Mouse (Mus musculus) kidney, postnatal 10 days (tissue): ENCODE data around the gene Cnot8.
"Not testable (repeated sequence)": the region's sequence is repeated elsewhere in the genome, so short reads cannot be mapped to it uniquely, and the experiment has no call there.

ENCODE experiments used
- DNase-seq: peaks from one replicate; pipeline ENCODE4 v3.0.0; 2021; ENCODE audit warnings: mixed read lengths

The Cnot8 gene

GRCm38 (mm10) chr11:58103697-58104306 is at the start of gene Cnot8:
Cnot8 (plus strand) TSS chr11:58104153.
- peak; percentile 99 for DNase-seq

- DNase-seq, result peak; percentile 69
Observed at GRCm38 (mm10) chr11:58057455-58057854, 46.5 kb upstream of the Cnot8 start.

DNA sequence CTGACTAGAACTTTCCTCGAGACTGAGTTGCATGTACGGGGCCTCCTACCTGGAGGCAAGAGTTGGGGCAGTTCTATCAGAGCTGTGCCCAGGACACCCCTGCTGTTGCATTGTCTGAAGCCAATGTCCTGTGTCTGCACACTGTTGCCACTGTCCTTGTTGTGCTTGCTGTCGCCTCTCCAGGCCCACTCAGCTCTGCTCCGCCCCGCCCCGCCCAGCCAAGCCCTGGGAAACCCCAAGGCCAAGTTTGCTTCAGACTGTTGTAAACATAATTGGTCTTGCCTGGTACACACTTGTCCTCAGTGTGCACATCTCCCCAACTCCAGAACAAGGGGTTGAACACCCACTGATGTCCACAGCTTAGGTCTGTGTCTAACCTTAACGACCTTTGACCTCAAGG is 44.2 kb upstream of the Cnot8 start:
- DNase-seq, result not testable (repeated sequence)

GRCm38 (mm10) chr11:58061218-58061617 is 42.7 kb upstream of the Cnot8 start:
- not testable (repeated sequence) for DNase-seq

GRCm38 (mm10) chr11:58062586-58062985 is 41.4 kb upstream of the Cnot8 start:
- DNase-seq, result no peak

DNA sequence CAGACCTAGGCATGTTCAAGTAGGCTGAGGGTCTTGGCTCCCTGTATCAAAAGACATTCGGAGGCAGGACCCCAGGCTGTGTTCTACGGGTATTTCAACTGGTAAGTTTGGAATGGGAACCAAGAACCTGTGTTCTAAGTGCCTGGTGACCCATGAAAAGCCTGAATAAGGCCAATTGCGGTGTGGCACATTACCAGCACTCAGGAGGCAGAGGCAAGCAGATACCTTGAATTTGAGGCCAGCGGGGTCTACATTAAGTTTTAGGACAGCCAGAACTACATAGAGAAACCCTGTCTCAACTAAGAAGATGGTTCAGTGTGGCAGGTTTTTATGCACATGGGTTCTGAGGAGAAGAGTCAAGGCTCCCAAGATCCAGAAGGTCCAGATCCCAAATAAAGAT is 38.9 kb upstream of the Cnot8 start:
- no peak for DNase-seq

GRCm38 (mm10) chr11:58072978-58073377 is 31.0 kb upstream of the Cnot8 start:
- no peak for DNase-seq

DNA sequence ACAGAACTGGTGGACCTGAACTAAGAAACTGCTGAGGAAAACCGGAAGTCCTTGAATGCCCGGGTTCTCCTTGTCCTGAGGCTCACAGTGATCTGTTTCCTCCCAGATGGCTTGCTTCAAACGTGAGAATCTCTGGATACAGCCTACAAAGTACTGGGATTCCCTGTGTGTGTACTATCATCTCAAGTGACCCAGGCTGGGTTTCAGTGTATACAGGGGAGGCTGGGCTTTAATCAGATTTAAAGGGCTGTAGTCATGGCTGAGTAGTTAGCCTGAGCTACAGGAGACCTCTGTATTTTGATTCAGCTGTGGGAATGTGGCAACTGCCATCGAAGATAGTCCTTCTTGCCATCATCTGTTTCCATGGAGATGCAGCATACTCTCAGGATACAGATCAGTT is 26.7 kb upstream of the Cnot8 start:
- no peak for DNase-seq

GRCm38 (mm10) chr11:58081716-58082115 is 22.2 kb upstream of the Cnot8 start:
- DNase-seq, result no peak

- no peak for DNase-seq
Observed at GRCm38 (mm10) chr11:58092541-58092940, 11.4 kb upstream of the Cnot8 start.

- DNase-seq, result peak; percentile 48
Observed at GRCm38 (mm10) chr11:58093021-58093528, 10.9 kb upstream of the Cnot8 start, which contains the start of gene Gm12248. Gm12248 (minus strand) TSS chr11:58093134.

DNA sequence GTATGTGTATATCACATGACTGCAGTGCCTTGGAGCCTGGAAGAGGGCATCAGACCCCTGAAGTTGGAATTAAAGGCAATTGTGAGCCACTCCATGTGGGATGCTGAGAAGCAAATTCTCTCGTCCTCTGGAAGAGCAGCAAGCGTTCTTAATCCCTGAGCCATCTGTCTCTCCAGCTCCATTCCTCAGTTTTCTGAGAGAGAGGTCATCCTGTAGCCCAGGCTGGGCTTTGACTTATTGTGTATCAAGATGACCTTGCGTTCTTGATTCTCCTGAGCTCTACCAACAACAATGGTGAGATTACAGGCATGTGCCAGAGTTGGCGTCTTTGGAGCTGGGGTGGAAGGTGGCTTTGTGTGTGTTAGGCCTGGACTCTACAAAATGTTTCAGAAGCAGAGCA is 9.2 kb upstream of the Cnot8 start:
- no peak for DNase-seq

- DNase-seq, result no peak
Observed at GRCm38 (mm10) chr11:58095561-58095960, 8.4 kb upstream of the Cnot8 start.

DNA sequence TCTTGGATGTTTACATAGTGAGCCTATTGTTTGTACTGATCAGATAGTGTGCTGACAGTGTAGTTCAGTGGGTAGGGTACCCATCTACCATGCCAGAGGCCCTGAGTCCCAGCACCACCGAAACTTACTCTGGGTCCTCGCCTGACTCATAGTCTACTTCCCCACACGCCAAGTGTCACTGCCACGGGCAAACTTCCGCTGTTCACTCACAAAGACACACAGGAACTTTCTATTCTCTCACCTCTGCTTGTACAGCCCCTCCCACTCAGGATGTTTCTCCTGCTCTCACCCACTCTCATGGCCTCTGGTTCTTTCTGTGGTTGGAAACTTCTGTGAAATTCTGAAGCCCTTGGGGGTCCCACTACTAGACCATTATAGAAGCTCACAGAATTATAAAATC is 7.8 kb upstream of the Cnot8 start:
- no peak for DNase-seq

DNA sequence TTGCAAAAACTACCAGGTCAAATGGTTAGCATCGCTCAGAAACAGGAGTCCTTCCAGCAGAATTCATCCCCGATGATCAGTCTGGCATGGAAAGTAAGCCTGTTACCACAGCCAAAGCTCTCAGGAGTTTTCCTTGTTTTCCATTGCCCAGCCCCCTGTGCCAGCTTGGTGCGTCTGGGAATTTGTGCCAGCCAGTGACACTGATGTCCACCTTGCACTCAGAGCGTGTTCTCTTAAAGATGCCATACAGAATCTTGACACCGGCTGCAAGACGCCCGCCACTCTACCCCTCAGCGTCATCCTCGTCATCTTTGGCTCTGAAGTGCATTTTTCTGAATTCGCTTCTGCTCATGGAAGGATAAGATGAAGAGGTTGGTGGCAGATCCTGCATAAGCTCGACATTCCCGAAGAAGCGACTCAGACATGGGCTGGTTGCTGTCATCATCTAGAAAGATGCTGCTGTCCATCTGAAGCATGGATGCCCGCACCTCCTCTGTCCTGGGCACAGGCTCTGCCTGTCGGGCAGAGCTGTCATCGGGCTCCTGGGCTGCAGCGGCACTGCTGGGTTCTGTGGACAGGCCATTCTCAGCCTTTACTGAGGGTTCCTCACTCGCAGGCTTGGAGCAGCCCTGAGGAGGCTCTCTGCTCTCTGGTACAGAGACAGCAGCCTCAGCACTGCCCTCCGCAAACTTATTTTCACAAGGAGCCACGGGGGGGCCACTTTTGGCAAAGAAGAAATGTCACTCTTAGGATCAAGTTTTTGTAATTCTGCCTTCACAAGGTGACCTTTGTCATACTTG is 6.9 kb upstream of the Cnot8 start:
- DNase-seq, result peak; percentile 20

DNA sequence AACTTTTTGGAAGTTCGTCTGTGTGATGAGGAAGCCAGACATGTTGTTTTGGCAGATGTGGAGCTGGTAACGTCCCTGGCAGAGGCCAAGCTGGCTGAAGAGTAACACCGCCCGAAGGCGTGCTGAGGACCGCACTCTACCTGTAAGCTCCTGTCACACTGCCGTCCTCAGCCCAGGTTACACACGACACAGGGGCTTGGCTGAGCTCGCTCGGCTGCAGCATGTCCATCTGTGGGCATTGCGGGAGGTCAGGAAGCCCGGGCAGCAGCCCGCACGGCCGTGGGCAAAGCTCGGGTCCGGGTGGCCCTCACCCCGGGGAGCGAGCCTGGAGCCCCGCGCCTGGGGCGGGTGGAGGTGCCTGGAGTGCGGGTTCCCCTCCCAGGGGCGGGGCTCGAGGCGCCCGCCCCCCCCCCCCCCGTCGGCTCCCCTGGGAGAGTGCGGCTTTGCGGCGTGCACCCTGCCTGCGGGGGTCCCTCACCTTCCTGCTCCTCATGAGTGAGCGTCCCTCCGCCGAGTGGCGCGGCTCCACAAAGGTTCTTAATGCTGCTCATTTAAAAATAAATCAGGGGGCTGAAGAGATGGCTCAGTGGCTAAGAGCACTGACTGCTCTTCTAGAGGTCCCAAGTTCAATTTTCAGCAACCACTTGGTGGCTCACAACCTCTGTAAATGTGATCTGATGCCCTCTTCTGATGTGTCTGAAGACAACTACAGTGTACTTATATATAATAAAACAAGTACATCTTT is 6.2 kb upstream of the Cnot8 start:
- peak; percentile 19 for DNase-seq

GRCm38 (mm10) chr11:58098366-58098720 is 5.6 kb upstream of the Cnot8 start:
- DNase-seq, result not testable (repeated sequence)

DNA sequence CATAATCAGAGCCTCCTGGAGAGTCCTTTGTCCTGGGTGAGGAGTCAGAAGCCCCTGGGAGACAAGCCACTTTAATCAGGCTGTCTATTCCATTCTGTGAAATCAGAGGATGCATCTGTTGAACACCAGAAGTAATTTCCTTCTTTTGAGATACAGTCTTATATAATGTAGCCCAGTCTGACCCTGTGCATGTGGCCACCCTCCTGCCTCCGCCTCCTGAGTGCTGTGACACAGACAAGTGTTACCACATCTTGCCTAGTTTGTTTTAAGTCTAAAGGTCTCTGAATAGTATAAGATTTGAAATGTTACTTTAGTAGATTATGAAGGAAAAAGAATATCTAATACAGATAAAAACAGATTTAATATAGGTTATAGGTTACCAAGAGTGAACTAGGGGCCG is 3.9 kb upstream of the Cnot8 start:
- DNase-seq, result no peak

DNA sequence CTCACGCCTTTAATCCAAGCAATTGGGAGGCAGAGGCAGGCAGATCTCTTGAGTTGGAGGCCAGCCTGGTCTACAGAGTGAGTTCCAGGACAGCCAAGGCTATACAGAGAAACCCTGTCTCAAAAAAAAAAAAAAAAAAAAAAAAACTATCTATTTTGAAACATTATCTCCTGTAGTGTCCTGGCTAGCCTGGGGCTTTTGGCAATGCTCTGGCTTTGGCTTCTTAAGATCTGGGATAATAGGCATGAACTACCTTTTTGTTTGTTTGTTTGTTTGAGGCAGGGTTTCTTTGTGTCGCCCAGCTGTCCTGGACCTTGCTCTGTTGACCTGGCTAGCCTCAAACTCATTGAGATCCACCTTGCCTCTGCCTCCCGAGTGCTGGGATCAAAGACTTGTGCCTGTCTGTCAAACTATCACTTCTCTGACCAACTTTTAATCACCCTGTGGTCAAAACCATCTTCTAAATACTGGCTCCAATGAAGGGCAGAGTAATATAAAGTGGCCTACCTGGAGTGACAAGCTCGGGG is 2.7 kb upstream of the Cnot8 start:
- DNase-seq, result no peak

GRCm38 (mm10) chr11:58102146-58102545 is 1.8 kb upstream of the Cnot8 start:
- DNase-seq, result no peak

- DNase-seq, result no peak
Observed at GRCm38 (mm10) chr11:58102581-58103343, 1.2 kb upstream of the Cnot8 start.

DNA sequence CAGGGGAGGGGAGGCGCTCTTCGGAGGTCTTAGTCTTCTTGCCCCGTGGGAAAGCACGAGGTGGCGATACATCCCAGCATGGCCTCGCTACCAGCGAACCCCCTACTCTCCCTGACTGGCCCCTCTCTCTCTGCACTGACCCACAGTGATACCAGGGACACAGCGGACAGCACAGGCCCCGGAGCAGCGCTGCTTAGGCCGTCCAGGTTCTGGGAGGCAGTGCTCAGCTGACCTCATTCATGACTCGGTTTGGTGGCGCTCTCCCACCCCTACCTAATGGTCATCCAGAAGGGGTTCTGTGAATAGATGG is 654 bp upstream of the Cnot8 start:
- DNase-seq, result peak; percentile 47

- no peak for DNase-seq
Observed at GRCm38 (mm10) chr11:58104351-58104791, 418 bp downstream of the Cnot8 start.
